Mouse (Mus musculus): ENCODE measurements around the gene Grhpr. TPM values are rescaled to one million over a fixed set of nuclear protein-coding genes. Genes with fewer than 3 reads are reported as not detected.
"Not testable (repeated sequence)": the region's sequence is repeated elsewhere in the genome, so short reads cannot be mapped to it uniquely, and the experiment has no call there.

Gene Grhpr
- total RNA-seq (2021): 10 to 100 TPM; 13.0 to 15.1 TPM
- long read RNA-seq, transcript Grhpr-201 (9 exons, 1,280 nt): major isoform, 12 of 15 reads
- long read RNA-seq, partial matches to known transcripts: 2 of 15 reads
- long read RNA-seq, other reads (novel, unspliced or antisense): 1 of 15 reads

DNA sequence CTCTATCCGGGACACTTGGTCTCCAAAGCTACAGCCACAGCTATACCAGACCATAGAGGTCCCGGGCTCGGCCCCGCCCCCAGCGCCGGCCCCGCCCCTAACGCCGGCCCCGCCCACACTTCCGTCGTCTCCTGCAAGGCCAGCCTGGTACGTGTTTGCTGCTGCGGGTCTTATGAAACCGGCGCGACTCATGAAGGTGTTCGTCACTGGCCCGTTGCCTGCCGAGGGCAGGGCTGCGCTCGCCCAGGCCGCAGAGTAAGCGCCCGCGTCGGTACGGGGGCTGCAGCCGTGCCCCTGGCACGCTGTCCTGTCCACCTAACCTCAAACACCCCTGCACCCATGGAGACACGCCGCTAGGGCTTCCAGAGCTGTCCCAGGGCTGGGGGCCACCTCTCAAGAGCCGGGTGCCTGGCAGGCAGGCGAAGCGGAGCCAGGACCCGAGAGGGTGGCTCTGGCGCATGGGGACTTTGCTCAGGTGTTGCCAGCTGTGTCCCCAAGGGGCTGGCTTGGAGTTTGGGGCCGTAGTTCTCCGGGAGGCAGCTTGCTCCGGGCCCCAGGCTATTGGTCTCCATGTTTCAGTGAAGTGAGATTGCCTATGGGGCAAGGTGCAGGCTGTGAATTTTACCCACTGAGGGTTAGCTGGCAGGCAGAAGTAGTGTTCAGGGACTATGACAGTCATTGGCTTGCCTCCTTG, at the start of gene Grhpr:
Gene Grhpr (plus strand): TSS at position 116 of the 694 bp plus-strand sequence.
- peak; percentile 58 to 71 for DNase-seq (ENCODE audit: low spot score in 2 of 2)

- DNase-seq (ENCODE audit: low spot score in 2 of 2): no peak
Observed at GRCm38 (mm10) chr4:44931732-44932131, 49.5 kb upstream of the Grhpr start.

DNA sequence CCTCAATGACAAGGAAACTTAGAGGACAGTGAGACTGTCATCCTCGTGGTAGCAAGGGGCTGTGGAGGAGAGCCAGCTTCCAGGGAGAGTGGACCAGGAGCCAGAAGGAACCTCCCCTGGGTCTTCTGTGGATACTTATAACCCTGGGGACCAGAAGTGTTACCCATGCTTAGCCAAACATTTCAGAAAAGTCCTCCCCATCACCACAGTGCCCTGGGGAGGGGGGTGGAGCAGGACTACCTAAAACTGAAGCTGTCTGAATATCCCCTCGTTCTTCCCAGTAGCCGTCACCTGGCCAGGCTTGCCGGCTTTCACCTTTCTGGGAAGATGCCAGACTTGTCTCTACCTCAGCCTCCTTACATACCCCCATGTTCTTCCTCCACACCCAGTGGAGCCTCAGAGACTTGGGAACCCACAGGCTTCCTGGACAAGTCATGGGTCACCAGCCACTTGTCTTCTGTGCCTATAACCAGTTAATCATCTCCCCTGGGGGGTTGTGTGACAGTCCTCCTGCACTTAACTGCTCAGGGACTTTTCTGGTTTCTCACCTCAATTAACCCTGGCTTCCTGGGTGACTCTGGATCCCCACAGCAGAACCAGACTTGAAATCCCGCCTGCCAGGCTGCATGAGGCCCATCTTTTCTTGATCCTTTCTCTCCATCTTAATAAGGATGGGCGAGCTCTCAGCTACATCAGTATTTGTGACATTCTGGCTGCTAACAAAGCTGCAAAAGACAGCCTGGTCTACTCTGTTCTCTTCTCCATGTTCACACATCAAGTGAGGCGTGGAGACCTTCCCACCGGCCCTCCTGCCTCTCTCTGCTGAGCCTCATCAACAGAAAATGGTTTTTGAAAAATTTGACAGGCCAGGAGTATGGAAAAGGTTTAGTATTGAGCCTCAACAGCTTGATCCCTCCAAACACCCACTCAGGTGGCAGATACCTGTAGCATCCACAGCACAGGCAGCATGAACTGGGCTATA, 42.5 kb upstream of the Grhpr start:
- DNase-seq (ENCODE audit: low spot score in 2 of 2): no peak

GRCm38 (mm10) chr4:44939576-44940249, 41.5 kb upstream of the Grhpr start:
- DNase-seq (ENCODE audit: low spot score in 2 of 2): no peak

- DNase-seq (ENCODE audit: low spot score in 2 of 2): no peak
Observed at GRCm38 (mm10) chr4:44940286-44940685, 40.9 kb upstream of the Grhpr start.

DNA sequence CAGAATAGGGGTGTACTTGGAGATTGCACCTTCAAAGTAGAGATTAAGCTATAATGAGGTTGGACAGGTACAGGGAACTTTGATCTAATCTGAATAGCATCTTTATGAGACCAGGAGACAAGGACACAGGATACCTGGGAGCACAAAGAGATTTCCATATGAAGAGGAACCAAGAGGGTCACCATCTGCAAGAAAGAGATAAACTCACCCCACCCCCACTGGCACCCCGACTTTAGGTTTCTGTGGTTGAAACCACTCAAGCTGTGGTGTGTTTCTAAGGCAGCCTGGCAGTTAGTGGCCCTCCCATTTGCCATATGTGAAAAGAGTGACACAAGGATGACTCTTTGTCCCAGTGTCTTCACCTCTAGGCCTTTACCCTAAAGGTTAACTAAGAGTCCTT, 39.0 kb upstream of the Grhpr start:
- no peak for DNase-seq (ENCODE audit: low spot score in 2 of 2)

GRCm38 (mm10) chr4:44943480-44943879, 37.7 kb upstream of the Grhpr start:
- DNase-seq (ENCODE audit: low spot score in 2 of 2): no peak

- DNase-seq (ENCODE audit: low spot score in 2 of 2): no peak
Observed at GRCm38 (mm10) chr4:44944426-44945075, 36.6 kb upstream of the Grhpr start.

- not testable (repeated sequence) for DNase-seq (ENCODE audit: low spot score in 2 of 2)
Observed at GRCm38 (mm10) chr4:44946126-44946525, 35.1 kb upstream of the Grhpr start.

GRCm38 (mm10) chr4:44947464-44947863, 33.7 kb upstream of the Grhpr start:
- DNase-seq (ENCODE audit: low spot score in 2 of 2): no peak

DNA sequence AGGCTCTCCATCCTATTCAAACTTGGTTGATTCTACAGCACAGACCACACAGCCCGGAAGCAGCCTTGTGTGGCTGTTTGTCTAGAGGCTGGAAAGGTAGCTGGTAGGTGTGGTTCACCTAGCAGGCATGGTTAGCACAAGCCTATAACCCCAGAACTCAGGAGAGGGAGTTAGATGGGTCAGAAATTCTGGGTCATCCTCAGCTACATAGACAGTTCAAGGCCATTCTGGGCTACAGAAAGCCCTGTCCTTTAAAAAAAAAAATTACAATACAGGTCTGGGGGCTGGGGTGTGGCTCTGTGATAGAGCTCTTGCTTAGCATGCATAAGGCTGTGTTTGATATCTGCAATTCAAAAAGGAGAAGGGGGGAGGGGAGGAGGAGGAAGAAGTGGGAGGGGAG, 32.9 kb upstream of the Grhpr start:
- no peak for DNase-seq (ENCODE audit: low spot score in 2 of 2)

- no peak for DNase-seq (ENCODE audit: low spot score in 2 of 2)
Observed at GRCm38 (mm10) chr4:44953041-44953440, 28.2 kb upstream of the Grhpr start.

DNA sequence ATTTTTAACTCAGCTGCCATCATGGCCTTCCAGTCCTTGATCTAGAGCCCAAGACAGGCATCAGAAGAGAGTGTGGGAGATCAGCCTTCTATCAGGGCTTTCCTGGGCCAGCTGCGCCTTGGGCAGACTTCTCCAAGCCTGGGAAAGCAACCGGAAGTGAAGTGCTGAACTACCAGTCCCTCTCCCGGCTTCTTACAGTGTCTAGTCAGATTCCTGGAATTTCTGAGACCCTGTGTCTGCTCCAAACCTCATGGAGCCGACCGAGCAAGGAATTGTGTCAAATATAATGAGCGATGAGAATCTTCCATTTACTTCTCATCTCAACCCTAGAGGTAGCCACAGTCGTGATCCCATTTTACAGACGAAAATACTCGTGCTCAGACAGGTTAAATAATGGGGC, 22.4 kb upstream of the Grhpr start:
- DNase-seq (ENCODE audit: low spot score in 2 of 2): no peak

- DNase-seq (ENCODE audit: low spot score in 2 of 2): no peak
Observed at GRCm38 (mm10) chr4:44959220-44959619, 22.0 kb upstream of the Grhpr start.

- no peak for DNase-seq (ENCODE audit: low spot score in 2 of 2)
Observed at GRCm38 (mm10) chr4:44963156-44963555, 18.0 kb upstream of the Grhpr start.

- DNase-seq (ENCODE audit: low spot score in 2 of 2): no peak
Observed at GRCm38 (mm10) chr4:44965175-44965574, 16.0 kb upstream of the Grhpr start.

GRCm38 (mm10) chr4:44965736-44966135, 15.5 kb upstream of the Grhpr start:
- no peak for DNase-seq (ENCODE audit: low spot score in 2 of 2)

DNA sequence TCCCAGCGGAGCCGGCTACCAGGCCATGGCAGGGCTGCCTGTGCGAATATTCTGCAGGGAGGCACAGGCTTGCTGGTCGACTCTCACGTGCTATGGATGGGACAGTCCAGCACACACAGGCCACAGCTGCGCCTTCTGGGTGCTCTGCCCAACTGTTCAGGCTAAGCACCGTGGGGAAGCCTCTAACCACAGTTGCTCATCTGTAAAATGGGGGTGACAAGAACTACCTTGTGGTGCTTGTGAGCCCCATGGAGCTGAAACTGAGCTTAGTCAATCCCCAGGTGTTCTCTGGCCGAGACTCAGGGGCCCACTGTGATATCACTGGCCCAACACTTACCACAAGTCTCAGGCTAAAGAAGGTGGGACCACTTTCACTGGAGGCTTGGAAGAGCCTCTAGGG, 13.8 kb upstream of the Grhpr start:
- DNase-seq (ENCODE audit: low spot score in 2 of 2): no peak

DNA sequence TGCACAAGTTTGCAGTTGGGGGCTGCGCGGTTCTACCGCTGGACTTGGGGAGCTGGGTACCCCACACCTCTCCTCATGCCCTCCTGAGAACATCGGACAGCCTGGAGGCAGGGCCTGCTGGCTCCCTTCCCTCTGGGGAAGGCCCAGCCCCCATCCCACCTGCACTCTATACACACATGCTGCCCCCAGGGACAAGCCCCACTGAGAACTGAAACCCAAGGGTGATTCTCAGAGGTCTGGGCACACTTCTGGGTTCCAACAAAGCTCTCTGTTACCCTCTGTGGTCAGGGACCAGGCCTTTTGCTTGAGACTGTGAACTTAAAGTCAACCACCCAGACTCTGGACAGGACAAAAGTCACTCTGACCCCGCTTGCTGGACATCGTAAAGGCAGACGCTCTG, 11.1 kb upstream of the Grhpr start:
- DNase-seq (ENCODE audit: low spot score in 2 of 2): no peak

- DNase-seq (ENCODE audit: low spot score in 2 of 2): peak; percentile 45 to 49
Observed at GRCm38 (mm10) chr4:44970612-44971110, 10.5 kb upstream of the Grhpr start.

DNA sequence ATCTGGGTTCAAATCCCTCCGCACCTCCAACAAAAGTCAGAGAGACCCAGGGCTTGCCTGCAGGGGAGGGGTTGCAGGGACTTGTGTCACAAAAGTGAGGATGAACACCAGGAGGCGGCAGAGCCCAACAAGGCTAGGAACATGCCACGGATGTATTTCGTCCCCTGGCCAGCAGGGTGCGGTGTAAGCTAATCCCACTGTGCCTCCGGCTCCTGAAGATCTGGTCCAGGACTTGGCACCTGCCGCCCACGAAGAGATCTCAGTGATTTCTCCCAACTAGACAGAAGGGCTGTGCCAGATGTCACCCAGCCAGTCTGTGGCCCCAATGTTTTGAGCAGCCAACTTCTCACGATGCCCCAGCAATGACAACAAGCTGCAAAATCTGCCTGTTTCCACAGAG, 7.7 kb upstream of the Grhpr start:
- DNase-seq (ENCODE audit: low spot score in 2 of 2): peak; percentile 94 to 96

Data from layer of hippocampus, postnatal 10 days (tissue).